Mouse (Mus musculus) adrenal gland, postnatal 14 days (tissue): ENCODE measurements at regions not wholly inside any gene's neighbourhood (a gene's known extent, or its start where the extent isn't known, plus 50 kb on each side); places are given as distances from the start of the nearest gene placed in this dataset.
A peak's percentile ranks its signal among the peaks of the same experiment; 100 is the strongest.

Experiments used
- DNase-seq: peaks from one replicate; pipeline ENCODE4 v3.0.0; 2021; ENCODE audit warnings: mixed read lengths

- DNase-seq, result no peak
Observed at GRCm38 (mm10) chr5:90164434-90164833, 59.4 kb downstream of the Cox18 start.

GRCm38 (mm10) chr5:90163033-90163859 lies 60.6 kb downstream of the Cox18 start:
- DNase-seq, result no peak

- no peak for DNase-seq
Observed at GRCm38 (mm10) chr5:90160281-90160680, 63.5 kb downstream of the Cox18 start.

- DNase-seq, result no peak
Observed at GRCm38 (mm10) chr5:90156522-90156921, 67.3 kb downstream of the Cox18 start.

- peak; percentile 66 for DNase-seq
Observed at GRCm38 (mm10) chr5:90149611-90150532, 73.9 kb downstream of the Cox18 start.

- DNase-seq, result no peak
Observed at GRCm38 (mm10) chr5:90135971-90136370, 87.8 kb downstream of the Cox18 start.

- DNase-seq, result no peak
Observed at GRCm38 (mm10) chr5:90107036-90107435, 116.8 kb downstream of the Cox18 start.

- no peak for DNase-seq
Observed at GRCm38 (mm10) chr5:90104672-90105071, 119.1 kb downstream of the Cox18 start.

GRCm38 (mm10) chr5:90088541-90088940 lies 135.3 kb downstream of the Cox18 start:
- DNase-seq, result no peak

GRCm38 (mm10) chr5:90086491-90086890 lies 137.3 kb downstream of the Cox18 start:
- no peak for DNase-seq

GRCm38 (mm10) chr5:90077025-90077536 lies 146.7 kb downstream of the Cox18 start:
- no peak for DNase-seq

- no peak for DNase-seq
Observed at GRCm38 (mm10) chr5:90075629-90076349, 148.0 kb downstream of the Cox18 start.

GRCm38 (mm10) chr5:90071806-90072205 lies 152.0 kb downstream of the Cox18 start:
- no peak for DNase-seq

- no peak for DNase-seq
Observed at GRCm38 (mm10) chr5:90068601-90069000, 155.2 kb downstream of the Cox18 start.

- DNase-seq, result no peak
Observed at GRCm38 (mm10) chr5:90067817-90068216, 156.0 kb downstream of the Cox18 start.

- no peak for DNase-seq
Observed at GRCm38 (mm10) chr5:90065884-90066615, 157.8 kb downstream of the Cox18 start.

GRCm38 (mm10) chr5:90055686-90056085 lies 168.1 kb downstream of the Cox18 start:
- DNase-seq, result peak; percentile 48

- DNase-seq, result no peak
Observed at GRCm38 (mm10) chr5:90052516-90052915, 169.4 kb upstream of the Adamts3 start.

- no peak for DNase-seq
Observed at GRCm38 (mm10) chr5:90049856-90050255, 166.7 kb upstream of the Adamts3 start.

- no peak for DNase-seq
Observed at GRCm38 (mm10) chr5:90042781-90043180, 159.6 kb upstream of the Adamts3 start.

GRCm38 (mm10) chr5:90033103-90033502 lies 150.0 kb upstream of the Adamts3 start:
- no peak for DNase-seq

GRCm38 (mm10) chr5:90030737-90031136 lies 147.6 kb upstream of the Adamts3 start:
- DNase-seq, result no peak
